Mouse (Mus musculus): ENCODE results near the gene Dbf4. TPM values are rescaled to one million over a fixed set of nuclear protein-coding genes. Genes with fewer than 3 reads are reported as not detected.
A peak's percentile ranks its signal among the peaks of the same experiment; 100 is the strongest.

Dbf4 gene
- total RNA-seq, 4 experiments from 2014 or later = 5.7 to 13.6 (median 8.5) TPM

DNA sequence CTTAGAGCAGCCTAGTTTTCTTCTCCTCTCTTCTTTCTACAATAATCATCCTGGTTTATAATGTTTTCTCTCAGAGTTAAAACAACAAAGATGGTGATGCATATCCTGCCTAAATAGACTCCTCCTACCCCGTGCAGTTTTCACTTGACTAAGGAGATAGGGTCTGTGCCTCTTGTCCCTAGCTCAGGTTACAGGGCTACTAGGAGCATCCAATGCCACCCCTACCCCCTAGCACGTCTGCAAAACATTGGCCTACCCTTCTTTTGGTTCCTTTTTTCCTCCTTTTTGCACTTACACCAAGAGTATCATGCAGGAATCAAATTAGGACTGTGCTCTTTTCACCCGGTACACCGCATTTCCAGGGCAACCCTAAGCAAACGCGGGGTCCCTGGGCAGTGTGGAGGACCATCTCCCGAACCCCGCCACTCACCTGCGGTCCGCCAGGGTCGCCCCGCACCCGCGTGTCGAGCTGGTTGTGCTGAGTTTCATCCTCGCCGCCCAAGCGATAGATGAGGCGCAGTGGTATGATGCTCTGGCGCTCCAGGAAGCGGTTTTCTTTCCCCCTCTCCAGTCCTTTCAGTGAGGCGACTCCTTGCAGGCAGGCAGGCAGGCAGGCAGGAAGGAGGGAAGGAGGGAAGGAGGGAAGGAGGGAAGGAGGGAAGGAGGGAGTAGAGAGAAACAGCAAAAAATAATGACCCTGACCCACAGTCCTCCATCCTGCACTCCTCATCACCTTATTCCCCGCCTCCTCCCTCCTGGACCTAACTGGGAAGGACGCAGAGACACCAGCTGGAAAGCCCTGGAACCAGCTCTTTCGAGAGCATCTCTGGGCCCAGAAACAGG lies 55.5 kb downstream of the Dbf4 start:
- DNase-seq = no peak

DNA sequence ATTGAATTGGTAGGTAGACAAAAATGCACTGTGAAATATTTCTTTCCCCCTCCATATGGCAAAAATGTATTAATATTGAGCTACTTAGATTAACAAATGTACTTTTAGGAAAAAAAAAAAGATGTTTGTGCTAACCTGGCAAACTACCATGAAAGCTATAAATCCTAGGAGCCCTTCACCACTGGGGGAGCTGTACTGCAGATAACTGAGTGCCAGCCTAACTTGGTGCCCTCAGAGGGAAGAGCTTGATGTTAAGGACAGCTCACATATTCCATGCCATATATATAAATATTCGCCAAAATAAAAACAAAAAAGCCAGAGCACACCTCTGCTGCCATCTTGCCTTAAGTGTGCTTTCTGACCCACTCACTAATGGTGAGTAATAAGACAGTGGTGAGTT lies 60.2 kb downstream of the Dbf4 start:
- no peak for DNase-seq

DNA sequence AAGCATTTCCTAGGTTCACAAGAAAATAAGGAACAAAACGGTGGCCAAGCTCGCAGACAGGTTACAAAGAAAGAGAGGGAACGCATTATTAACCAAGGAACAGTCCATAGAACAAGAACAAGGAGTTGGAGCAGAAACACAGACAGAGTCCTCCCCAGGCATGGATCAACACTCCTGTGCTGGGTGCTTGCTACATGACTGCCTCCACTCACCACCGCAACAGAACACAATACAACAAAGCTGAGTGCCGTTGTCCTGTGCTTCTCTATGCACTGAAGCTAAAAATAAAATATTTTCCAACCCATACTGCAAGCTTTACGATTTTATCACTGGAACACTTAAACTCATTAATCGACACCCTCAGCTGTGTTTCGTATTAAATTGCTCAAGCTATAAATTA lies 64.8 kb downstream of the Dbf4 start:
- DNase-seq = no peak

DNA sequence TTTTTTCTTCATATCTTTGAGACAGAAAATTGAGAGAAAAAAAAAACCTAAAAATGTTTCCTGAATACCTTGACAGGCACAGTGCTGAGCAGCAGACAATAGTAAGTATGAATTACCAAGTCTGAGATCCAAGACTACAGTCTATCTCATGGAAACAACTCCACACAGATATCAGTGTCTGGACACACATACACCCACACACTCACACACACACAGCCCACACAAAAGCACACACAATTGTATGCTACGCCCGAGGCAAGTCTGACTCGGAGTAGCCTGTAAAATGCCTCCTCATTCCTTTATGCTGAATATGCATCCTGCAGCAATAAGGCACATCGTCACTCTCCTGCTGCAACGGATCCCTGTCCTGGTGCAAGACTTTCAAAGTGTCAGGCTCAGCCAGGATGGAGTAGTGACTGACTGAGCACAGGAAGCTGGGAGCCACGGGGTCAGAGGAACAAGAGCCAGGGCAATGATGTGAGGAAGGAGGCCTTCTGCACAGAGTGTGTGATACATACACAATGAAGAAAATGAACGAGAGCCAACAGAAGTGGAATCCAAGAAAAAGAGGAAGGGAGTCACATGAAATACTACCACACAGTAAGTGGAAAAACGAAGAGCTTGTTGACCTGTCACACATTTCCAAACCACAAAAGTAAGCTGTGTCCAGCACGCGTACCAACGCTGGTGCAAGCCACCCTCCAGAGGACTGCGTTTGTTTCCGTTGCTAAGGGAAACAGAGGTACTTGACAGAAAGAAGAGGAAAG lies 65.4 kb downstream of the Dbf4 start:
- peak; percentile 3 for DNase-seq

DNA sequence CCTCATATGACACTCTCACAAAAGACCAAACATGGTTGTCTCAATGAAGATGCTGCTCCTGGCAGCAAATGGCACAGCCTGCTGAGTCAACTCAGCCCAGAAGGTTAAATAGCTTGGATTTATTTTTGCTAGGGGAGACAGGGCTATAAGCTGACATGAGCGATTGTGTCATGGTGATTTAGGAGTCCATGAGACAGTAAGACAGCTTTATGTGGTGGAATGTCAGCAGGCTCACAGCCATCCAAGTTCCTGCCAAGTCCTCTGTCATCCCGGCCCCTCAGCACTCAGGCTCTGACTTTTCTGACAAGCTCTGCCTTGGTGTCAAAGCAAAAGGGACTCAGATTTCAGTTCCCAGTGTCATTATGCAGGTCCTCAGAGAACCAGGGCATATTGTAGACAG lies 66.2 kb downstream of the Dbf4 start:
- DNase-seq = peak; percentile 37

DNA sequence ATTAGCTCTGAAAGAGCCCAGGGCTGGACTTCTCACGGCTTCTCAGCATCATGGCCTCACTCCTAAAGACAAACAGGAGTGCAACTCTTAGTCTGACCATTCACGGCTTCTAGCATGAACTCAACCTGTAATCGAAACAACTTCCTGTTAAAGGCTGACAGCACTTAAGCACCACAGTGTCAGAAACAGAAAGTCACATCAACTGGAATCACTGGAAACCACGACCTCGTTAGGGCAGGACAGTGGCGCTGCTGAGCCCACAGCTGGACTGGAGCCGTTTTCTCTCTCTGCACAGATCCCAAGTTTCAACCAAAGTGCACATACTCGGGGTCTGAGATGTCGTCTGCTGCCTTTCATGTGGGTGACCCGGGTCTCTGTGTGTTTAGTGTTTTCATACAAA lies 73.0 kb downstream of the Dbf4 start:
- DNase-seq = no peak

Other genes with a start within 250 kb of the Dbf4 start
- 1 to 10 TPM; 4.8 to 9.6 (median 6.9) TPM for gene Adam22, start 54.6 kb downstream of the Dbf4 start, total RNA-seq (2022)
- 10 to 100 TPM; 12.5 to 26.7 (median 15.4) TPM for gene Slc25a40, start 134 bp upstream of the Dbf4 start, total RNA-seq (2022)
- 10 to 100 TPM in 2 of 4 experiments, 1 to 10 TPM in 2; 6.4 to 12.6 (median 10.0) TPM for gene Rundc3b, start 200.2 kb upstream of the Dbf4 start, total RNA-seq (2022)
- gene Abcb1a, start 237.4 kb upstream of the Dbf4 start, total RNA-seq (2022) = 100 to 1,000 TPM in 1 of 4 experiments, 10 to 100 TPM in 3; 41.8 to 110 (median 72.3) TPM